Mouse (Mus musculus): ENCODE data around the gene Rad51b. TPM values are rescaled to one million over a fixed set of nuclear protein-coding genes. Genes with fewer than 3 reads are reported as not detected.

Rad51b gene
- total and polyA plus RNA-seq, 3 experiments, result 0.47 to 0.50 (median 0.49) TPM

- intact Hi-C loops (cut with DNase I), result no loop called here
- Histone ChIP-seq H3K27ac (no peak overlapping the region), H3K4me1 (ENCODE audit: control insufficient read depth, insufficient read depth, low read length) (peaks cover 14% of the 10 kb centered on the region), H3K79me2 (replicated peaks; ENCODE audit: control insufficient read depth, insufficient read depth, low read length) (no peaks in the 10 kb centered on the region), H3K27me3 (ENCODE audit: control insufficient read depth, insufficient read depth, low read length) (no peaks in the 10 kb centered on the region), H3K4me3 (no peak overlapping the region), H3K9ac (ENCODE audit: low read depth, low read length) (no peak overlapping the region), H3K36me3 (ENCODE audit: control insufficient read depth, insufficient read depth, low read length) (no peaks in the 10 kb centered on the region)
- TF ChIP-seq POLR2A (IDR thresholded peaks at IDR 0.05; ENCODE audit: insufficient read depth, low read depth, low read length) (no peak), CTCF (IDR thresholded peaks at IDR 0.05) (no peak), EP300 (IDR thresholded peaks at IDR 0.05; ENCODE audit: insufficient read depth, low read depth, low read length) (no peak)
- DNase-seq, result peak in 1 of 2 experiments; percentile 14
- WGBS, result 85% methylated on average over 7 of the region's 7 CpGs
These were observed 549.4 kb downstream of the Rad51b start for GRCm38 (mm10) chr12:79846247-79847151.

GRCm38 (mm10) chr12:79848539-79848938, 551.5 kb downstream of the Rad51b start:
- WGBS, result 77% methylated on average over 13 of the region's 13 CpGs
- DNase-seq, result no peak
- peaks cover 9% of the 10 kb centered on the region; the same call in 1 of the 2 replicates for H3K4me1 ChIP-seq (ENCODE audit: control insufficient read depth, insufficient read depth, low read length)
- intact Hi-C loops (cut with DNase I), result no loop called here
- H3K36me3 ChIP-seq (ENCODE audit: control insufficient read depth, insufficient read depth, low read length), result no peaks in the 10 kb centered on the region
- no peaks in the 10 kb centered on the region for H3K79me2 ChIP-seq (replicated peaks; ENCODE audit: control insufficient read depth, insufficient read depth, low read length)
- no peak for TF ChIP-seq CTCF (IDR thresholded peaks at IDR 0.05)
- no peak for TF ChIP-seq EP300 (IDR thresholded peaks at IDR 0.05; ENCODE audit: insufficient read depth, low read depth, low read length)
- no peak for TF ChIP-seq POLR2A (IDR thresholded peaks at IDR 0.05; ENCODE audit: insufficient read depth, low read depth, low read length)
- no peaks in the 10 kb centered on the region for H3K27me3 ChIP-seq (ENCODE audit: control insufficient read depth, insufficient read depth, low read length)
- no peak overlapping the region for H3K27ac ChIP-seq
- no peak overlapping the region for H3K4me3 ChIP-seq
- H3K9ac ChIP-seq (ENCODE audit: low read depth, low read length), result no peak overlapping the region

GRCm38 (mm10) chr12:79850021-79850420, 552.9 kb downstream of the Rad51b start:
- H3K79me2 ChIP-seq (replicated peaks; ENCODE audit: control insufficient read depth, insufficient read depth, low read length), result no peaks in the 10 kb centered on the region
- H3K27ac ChIP-seq, result no peak overlapping the region
- 39% methylated on average over 5 of the region's 5 CpGs for WGBS
- DNase-seq, result peak; percentile 26 to 45
- no peaks in the 10 kb centered on the region for H3K27me3 ChIP-seq (ENCODE audit: control insufficient read depth, insufficient read depth, low read length)
- no peaks in the 10 kb centered on the region for H3K36me3 ChIP-seq (ENCODE audit: control insufficient read depth, insufficient read depth, low read length)
- H3K4me1 ChIP-seq (ENCODE audit: control insufficient read depth, insufficient read depth, low read length), result peaks cover 4% of the 10 kb centered on the region; the same call in 1 of the 2 replicates
- H3K9ac ChIP-seq (ENCODE audit: low read depth, low read length), result no peak overlapping the region
- no peak overlapping the region for H3K4me3 ChIP-seq
- TF ChIP-seq CTCF (IDR thresholded peaks at IDR 0.05), result no peak
- no peak for TF ChIP-seq POLR2A (IDR thresholded peaks at IDR 0.05; ENCODE audit: insufficient read depth, low read depth, low read length)
- TF ChIP-seq EP300 (IDR thresholded peaks at IDR 0.05; ENCODE audit: insufficient read depth, low read depth, low read length), result no peak
- intact Hi-C loops (cut with DNase I), result no loop called here

- Histone ChIP-seq H3K9ac (ENCODE audit: low read depth, low read length) (no peak overlapping the region), H3K27me3 (ENCODE audit: control insufficient read depth, insufficient read depth, low read length) (no peaks in the 10 kb centered on the region), H3K79me2 (replicated peaks; ENCODE audit: control insufficient read depth, insufficient read depth, low read length) (no peaks in the 10 kb centered on the region), H3K4me1 (ENCODE audit: control insufficient read depth, insufficient read depth, low read length) (peaks cover 12% of the 10 kb centered on the region), H3K36me3 (ENCODE audit: control insufficient read depth, insufficient read depth, low read length) (peaks cover 4% of the 10 kb centered on the region), H3K4me3 (no peak overlapping the region), H3K27ac (no peak overlapping the region)
- intact Hi-C loops (cut with DNase I), result no loop called here
- DNase-seq, result peak in 1 of 2 experiments; percentile 11
- 87% methylated on average over 8 of the region's 8 CpGs for WGBS
- TF ChIP-seq CTCF (IDR thresholded peaks at IDR 0.05), result no peak
These were observed 554.8 kb downstream of the Rad51b start for GRCm38 (mm10) chr12:79851898-79852297.

GRCm38 (mm10) chr12:79852606-79853005, 555.5 kb downstream of the Rad51b start:
- H3K27me3 ChIP-seq (ENCODE audit: control insufficient read depth, insufficient read depth, low read length), result no peaks in the 10 kb centered on the region
- H3K27ac ChIP-seq, result no peak overlapping the region
- TF ChIP-seq EP300 (IDR thresholded peaks at IDR 0.05; ENCODE audit: insufficient read depth, low read depth, low read length), result no peak
- TF ChIP-seq POLR2A (IDR thresholded peaks at IDR 0.05; ENCODE audit: insufficient read depth, low read depth, low read length), result no peak
- no peak for TF ChIP-seq CTCF (IDR thresholded peaks at IDR 0.05)
- peaks cover 5% of the 10 kb centered on the region for H3K36me3 ChIP-seq (ENCODE audit: control insufficient read depth, insufficient read depth, low read length)
- intact Hi-C loops (cut with DNase I), result no loop called here
- 97% methylated on average over 4 of the region's 4 CpGs for WGBS
- H3K9ac ChIP-seq (ENCODE audit: low read depth, low read length), result no peak overlapping the region
- no peak overlapping the region for H3K4me3 ChIP-seq
- DNase-seq, result peak in 1 of 2 experiments; percentile 11
- H3K79me2 ChIP-seq (replicated peaks; ENCODE audit: control insufficient read depth, insufficient read depth, low read length), result no peaks in the 10 kb centered on the region
- peaks cover 13% of the 10 kb centered on the region for H3K4me1 ChIP-seq (ENCODE audit: control insufficient read depth, insufficient read depth, low read length)

- peaks cover 5% of the 10 kb centered on the region for H3K36me3 ChIP-seq (ENCODE audit: control insufficient read depth, insufficient read depth, low read length)
- no peak for TF ChIP-seq EP300 (IDR thresholded peaks at IDR 0.05; ENCODE audit: insufficient read depth, low read depth, low read length)
- intact Hi-C loops (cut with DNase I), result no loop called here
- WGBS, result 75% methylated on average over 5 of the region's 5 CpGs
- H3K9ac ChIP-seq (ENCODE audit: low read depth, low read length), result no peak overlapping the region
- peaks cover 13% of the 10 kb centered on the region for H3K4me1 ChIP-seq (ENCODE audit: control insufficient read depth, insufficient read depth, low read length)
- H3K27ac ChIP-seq, result no peak overlapping the region
- H3K4me3 ChIP-seq, result no peak overlapping the region
- H3K27me3 ChIP-seq (ENCODE audit: control insufficient read depth, insufficient read depth, low read length), result no peaks in the 10 kb centered on the region
- H3K79me2 ChIP-seq (replicated peaks; ENCODE audit: control insufficient read depth, insufficient read depth, low read length), result no peaks in the 10 kb centered on the region
- DNase-seq, result no peak
These were observed 556.9 kb downstream of the Rad51b start for GRCm38 (mm10) chr12:79853901-79854490.

Data from heart, adult 2 months (tissue).